Mouse (Mus musculus) brain, embryonic 18.5 days (tissue): ENCODE data around the gene Cpz.

ENCODE experiments used
- DNase-seq: peaks from one replicate; pipeline ENCODE4 v3.0.0-alpha.2; 2012; ENCODE audit warnings: low read depth, low spot score

Cpz gene

DNA sequence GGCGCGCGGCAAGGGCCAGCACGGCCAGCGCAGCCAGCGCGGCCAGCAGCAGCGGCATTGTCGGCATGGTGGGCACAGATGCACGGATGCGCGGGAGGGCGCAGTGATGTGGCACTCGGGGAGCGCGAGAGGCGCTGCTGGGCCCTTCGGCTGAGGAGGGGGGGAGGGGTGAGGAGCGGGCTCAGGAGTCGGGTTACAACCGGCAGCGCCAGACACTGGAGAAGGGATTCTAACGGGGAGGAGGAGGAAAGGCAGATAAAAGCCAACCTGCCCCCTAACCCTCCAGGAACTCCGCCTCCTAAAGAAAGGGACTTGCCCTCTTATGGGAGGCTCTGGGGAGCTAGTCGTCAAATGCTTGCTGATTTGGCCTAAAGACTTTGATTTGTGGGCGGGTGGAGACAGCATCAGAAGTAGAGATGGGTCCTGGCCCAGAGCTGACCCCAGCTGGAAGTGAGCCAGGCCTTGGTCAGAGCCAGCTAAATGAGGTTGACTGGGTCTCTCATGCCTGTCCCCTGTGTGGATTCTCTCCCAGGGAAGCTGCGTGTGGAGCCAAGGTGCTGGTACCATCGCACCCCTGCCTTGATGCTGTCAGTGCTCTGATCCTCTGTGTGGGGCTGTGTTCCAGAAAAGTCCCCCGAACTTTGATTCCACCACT is at the start of gene Cpz:
Cpz (minus strand) TSS at position 230 of the 655 bp plus-strand sequence.
- DNase-seq, result no peak

DNA sequence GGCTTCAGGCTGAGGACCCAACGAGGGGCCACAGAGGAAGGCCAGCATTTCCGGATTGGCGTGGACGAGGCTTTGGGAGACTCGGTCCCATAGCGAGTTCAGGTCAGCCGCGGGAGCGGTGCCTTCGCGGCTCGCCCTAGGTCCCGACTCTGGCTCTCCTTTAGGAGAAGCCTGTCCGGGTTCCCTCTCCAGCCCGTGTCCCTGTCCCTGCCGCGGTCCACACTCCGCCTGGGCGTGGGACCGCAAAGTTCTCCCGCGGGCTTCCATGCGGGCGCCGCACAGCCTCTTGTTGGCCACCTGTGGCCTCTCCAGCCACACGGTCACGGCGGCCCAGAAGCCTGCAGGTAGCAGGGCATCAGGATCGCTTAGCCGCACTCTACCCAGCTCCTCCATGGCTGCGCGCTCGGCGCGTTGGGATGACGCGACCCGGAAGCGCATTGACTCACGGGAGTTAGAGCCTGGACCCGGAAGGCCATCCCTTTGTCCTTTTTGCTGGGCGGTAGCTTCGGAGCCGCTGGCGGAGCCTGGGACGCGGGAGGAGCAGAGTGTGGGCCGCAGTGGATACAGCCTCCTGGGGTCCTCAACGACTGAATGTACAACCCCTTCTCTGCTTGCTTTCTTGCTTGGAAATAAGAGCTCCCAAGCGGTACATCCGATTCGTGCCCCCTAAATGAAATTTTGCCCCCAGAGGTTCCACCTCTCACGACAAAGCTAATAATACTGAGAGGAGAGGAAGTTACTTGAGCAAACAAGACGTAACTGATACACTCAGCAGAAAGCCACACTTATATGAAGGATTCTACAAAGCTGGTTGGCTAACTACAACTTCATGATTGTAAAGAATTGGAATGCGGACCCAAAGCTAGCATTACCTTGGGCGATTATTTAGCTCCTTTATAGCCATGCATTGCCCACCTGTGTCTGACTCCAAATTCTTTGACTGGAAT is 49.4 kb upstream of the Cpz start, which contains the start of gene Trmt44:
Trmt44 (minus strand) TSS at position 418 of the 947 bp plus-strand sequence.
- peak; percentile 78 for DNase-seq

DNA sequence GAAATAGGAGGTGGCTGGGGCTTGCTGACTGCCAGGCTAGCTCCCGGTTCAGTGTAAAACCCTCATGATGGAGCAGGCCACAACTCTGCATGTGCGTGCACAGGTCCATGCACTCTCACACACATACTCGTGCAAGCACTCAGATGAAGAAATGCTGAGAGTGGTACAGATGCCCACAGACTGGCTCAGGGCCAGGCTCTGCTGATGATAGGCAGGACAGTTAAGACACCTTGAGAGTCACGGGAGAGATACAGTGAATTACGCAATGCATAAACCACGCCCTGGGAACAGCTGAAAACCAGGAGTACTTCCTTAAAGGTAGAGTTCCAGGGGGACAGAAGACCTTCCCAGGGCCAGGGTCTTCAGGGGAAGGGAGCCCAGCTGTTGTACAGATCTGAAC is 46.0 kb upstream of the Cpz start:
- DNase-seq, result no peak

DNA sequence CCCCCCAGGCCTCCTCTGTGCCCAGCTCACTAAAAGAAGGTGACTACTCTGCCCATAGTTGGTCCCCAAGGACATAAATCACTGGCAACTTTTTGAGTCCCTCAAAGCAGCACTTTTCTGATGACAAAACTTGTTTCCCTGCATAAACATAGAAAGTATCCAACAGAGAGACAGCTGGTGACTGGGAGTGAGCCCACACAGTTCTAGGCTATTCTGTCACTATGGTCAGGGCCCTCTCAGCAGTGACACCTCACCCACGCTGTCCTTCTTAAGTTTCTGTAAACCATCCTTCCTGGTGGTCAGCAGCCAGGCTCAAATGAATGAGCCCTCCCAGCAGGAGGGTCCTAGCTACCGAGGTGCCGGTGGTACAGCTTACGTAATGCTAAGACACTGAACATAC is 41.1 kb upstream of the Cpz start:
- no peak for DNase-seq

DNA sequence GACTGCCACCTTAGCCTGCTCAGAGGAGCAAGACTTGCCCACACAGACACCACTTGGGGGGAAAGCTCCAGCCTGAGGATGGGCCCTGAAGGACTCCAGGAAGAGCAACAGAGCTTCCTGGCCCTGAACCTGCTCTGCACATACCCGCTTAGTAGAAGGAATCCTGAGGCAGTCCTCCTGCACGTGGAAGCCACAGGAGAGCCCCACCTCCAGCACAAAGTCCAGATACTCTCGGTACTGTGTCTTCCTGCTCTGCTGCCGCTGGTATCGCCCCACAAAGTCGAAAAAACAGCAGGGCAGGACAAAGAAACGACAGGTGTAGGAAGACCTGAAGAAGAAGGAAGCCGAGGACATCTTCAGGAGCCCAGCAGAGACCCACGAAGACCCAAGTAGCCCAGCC is 39.7 kb upstream of the Cpz start:
- no peak for DNase-seq

DNA sequence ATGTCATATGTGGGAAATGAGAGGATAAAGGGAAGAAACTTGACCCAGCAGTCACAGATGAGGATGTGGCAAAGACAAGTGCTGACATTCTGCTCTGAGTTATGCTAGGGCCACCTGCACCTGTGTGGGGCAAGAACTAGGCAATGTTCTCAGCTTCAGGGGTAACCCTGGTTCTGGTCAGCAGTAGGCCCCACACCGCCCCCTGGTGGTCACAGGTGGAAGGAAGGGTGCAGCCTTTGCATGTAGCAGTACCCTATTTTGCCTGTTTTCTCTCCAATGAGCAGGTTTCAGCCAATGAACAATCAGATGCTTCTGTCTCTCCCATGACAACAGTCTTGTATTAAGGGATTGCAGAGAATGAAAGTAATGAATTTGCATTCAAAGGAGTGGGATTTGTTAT is 38.0 kb upstream of the Cpz start:
- DNase-seq, result no peak

DNA sequence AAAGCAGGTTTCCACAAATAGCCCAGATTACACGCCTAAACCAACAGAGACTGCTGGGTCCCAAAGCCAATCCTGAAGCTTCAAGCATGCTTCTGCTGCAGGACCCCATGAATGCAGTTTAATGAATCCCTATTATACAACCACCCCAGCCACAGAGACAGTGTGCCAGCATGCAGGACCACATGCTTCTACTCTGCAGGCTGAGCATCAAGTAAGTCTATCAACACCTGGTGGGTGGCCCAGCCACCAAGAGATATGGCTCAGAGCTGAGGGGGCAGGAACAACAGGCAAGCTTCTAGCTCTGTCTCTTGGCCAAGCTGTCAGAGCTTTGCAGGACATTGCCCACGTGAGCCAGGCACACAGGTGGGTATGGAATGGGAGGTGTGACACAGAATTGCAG is 37.1 kb upstream of the Cpz start:
- no peak for DNase-seq

DNA sequence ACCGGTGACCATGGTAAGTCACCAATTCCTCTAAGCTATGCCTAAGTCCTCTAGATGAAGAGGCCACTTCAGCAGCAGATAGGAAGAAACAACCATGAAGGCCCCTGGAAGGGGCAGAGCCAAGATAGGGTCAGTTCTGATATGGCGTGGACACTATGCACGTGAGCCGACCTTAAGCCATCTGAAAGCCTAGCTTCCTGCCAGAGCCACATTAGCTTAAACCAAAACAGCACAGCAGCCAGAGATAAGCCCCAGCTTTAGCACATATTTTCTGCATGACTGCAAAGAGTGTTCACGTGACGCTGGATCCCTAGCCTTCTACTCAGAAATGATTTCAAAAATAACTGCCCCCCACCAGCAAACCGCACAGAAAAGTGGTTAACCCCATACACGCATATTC is 33.9 kb upstream of the Cpz start:
- DNase-seq, result no peak

DNA sequence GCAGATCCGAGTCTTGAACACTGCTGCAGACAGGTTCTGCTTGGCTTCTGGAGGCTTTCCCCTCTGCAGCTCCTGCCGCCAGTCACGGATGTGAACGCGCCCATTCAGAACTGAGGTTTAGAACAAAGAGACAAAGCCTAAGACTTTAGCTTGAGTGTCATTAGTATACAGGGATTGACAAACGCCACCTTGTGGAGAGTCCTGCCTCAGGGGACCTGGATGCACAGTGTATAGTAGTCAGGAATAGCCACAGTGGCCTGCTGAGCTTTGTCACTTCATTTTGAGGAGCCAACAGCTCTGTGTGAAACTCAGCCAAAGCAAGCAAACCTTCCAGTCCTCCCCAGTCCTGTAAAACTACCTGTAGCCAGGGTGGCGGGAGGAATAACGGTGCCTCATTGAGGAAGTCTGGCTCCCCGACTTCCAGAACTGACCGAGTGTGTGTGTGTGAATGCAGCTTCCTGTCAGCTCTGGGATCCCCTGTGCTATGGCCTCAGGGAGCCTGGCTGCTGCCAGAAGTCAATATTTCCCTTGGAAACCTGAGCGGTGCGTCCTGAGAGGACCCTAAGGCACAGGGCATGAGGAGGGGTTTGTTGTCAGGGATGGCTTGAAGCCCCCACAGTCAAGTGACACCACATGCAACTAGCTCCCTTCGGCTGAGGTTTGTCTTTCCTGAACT is 32.6 kb upstream of the Cpz start:
- DNase-seq, result no peak

DNA sequence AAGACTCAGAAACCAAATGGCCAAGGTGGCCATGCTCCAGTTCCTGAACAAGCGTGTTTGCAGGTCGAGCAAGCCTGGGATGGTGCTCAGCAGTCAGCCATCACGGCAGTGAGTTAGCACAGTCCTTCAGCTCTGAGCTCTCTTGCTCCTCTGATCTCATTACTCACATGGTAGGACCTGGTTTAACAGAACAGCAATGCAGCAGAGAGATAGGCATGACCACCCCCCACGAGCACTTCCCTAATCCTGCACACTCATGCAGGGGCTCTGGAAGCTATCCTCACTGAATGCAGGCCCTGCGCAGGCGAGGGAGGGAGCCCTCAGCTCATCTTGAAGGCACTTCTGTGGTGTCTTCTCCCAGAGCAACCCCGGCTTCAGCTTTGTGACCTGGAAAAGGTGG is 30.9 kb upstream of the Cpz start:
- no peak for DNase-seq

DNA sequence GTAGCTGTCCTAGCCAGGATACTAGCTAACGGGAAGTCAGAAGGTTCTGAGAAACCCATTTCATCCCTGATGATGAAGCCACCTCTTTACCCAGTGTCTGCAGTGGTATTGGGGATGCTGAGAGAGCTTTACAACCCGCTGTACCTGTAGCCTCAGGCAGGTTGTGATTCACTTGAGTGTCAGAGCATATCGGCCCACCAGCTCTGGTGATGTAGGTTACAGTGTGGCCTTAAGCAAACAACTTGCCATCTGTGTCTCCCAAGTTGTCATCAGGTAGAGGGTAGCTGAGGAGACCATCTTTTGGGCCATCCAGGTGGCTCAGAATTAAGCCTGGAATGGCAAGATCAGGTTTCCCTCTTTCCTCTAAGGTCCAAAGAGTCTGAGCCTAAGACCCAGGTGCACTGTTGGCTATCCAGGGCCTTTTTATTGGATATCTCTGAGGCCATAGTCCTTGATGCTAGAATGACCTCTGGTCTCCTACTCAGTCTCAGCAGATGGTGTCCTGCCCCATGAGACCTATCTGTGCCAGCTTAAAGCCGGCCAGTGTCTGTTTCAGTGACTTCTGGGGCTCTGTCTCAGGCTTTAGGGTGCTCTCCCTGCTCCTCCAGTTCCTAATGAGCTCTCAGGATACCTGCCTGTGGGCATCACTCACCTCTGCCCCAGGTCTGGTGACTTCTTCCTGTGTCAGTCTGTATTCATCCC is 27.5 kb upstream of the Cpz start:
- no peak for DNase-seq

DNA sequence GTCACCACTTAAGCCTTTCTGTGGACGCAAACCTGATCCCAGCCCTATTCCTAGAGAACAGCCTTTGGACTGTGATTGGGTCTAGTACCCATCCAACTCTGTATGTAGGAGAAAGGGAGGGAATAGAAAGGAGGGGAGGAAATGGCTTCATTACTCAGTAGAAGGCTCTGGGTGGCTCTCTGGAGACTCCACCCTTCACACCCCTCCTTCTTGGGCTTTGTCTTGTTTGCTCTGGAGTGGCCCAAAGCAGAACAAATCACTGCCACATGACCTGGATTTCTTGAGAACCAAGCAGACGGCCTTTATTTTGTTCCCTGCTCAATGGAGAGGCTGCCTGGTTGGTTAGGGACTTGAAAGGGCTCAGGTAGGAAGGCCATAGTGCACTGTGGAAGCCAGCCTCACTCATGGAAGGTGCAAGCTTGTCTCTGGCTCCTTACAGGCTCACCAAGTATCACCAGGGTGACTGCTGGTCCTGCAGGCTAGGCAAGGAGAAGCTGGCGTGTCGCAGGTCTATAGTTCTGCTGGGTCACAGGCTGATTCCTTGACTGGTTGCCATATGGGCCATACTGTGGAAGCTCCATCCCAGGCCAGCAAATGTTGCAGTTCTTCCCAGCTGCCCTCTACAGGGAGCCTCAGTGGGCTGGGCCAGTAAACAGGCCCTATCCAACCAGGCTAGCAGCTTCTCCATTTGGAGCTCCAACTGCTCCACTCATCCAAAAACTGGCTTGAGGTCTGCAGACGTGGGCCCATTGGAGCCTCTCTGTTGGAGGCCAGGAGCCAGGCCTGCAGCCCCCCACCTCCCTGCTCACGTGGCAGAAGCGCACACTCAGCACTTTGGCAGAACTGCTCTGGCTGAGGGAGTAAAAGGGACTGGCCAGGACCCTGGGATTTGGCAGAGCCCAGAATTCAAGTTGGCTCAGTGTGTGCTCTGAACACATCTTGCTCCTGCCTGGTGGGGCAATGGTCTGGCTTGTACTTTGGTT is 26.6 kb upstream of the Cpz start:
- no peak for DNase-seq

DNA sequence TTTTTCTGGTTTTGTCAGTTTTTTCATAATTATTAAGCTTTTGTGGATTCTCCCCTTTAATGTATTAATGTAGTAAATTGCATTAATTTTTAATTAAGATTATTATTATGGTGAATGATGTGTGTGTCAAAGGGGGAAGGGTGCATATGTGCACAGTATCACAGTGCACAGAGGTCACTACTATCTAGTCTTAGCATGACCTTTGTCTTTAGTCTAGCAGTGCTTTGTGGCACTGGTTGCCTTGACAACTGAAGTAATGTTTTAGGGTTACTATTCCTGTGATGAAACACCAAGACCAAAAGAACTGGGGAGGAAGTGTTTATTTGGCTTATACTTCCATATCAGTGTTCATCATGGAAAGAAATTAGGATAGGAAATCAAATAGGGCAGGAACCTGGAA is 20.6 kb upstream of the Cpz start:
- DNase-seq, result no peak

DNA sequence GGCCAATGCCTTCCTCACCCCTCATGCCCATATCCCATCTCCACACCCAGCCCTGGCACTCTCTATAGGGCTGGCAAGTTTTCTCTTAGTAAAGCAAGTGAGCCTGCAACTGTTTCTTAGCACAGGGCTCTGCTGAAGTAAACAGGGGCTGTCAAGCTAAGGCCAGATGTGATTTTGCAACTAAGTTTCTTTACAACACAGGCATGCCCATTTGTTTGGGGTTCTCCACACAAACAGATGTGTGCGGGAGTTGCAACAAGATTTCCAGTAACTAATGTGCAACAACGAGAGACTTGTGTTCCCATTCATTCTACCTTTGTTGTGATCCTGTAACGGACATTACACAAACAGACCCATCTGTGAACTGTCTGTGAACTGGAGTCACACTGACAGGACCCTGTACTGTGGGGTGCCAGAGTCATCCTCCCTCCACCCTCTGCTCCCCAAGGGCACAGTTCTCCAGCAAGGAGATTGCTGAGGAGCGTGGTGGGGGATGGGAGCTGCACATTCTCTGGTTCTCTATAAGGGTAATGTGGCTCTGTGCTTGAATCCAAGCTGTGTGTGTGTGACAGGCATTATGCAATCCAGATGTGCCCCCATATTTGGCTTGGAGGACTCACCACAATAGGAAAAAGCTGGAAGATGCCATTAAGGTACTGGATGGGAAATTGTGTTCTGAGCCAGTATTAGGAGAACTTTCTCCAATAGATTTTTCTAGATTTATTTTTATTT is 15.7 kb upstream of the Cpz start:
- no peak for DNase-seq

DNA sequence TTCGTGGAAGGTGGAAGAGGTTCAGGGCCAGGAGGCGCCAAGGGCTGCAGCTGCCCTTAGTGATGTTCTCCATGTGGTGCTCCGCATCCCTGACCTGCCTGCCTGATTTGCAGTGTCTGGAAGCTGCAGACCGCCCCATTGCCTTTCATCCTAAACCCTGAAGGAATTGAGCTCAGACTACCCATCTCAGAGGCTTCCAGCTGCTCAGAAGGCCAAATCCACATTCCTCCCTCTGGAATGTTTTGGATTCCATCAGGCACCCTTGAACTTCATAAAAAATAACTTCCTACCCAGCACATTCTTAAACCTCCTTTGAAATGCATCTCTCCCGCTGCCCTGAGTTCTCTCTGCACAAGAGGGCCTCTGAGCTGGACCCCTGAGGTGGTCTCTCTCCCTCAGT is 15.1 kb upstream of the Cpz start:
- DNase-seq, result no peak

DNA sequence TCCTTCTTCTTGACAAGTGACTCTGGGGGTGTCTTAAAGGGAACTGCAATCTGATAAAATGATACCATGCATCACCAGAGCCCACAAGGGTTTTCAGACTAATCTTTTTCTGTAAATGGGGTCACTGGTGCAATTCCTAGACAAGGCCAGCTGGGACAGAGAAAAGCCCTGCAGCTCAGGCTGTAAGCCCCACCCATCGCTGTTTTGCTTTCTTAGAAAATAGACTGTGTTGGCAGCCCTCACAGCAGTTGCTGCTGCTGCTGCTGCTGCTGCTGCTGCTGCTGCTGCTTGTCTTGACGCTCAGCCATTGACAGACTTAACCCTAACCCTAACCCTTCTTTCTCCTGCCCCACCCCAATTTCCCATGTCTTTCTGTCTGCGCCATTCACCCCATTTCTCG is 14.1 kb upstream of the Cpz start:
- no peak for DNase-seq

DNA sequence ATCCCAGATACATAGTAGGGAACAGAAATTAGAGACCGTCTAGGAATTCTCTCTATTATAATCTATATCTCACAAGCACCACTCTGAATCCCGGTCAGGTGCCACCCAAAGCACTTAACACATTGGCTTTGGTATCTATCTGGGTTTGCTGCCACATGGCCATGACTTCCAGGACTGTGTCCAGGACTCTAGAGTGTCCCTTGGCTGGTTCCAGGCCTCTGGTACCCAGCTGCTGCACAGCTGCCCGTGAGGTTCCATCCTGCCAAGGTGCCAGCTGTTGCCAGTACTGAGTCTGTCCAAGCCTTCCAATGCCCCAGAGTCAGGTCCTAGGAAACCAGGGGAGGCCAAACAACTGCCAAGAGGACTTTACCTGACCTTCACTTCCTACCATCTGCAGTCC is 12.5 kb upstream of the Cpz start:
- no peak for DNase-seq

DNA sequence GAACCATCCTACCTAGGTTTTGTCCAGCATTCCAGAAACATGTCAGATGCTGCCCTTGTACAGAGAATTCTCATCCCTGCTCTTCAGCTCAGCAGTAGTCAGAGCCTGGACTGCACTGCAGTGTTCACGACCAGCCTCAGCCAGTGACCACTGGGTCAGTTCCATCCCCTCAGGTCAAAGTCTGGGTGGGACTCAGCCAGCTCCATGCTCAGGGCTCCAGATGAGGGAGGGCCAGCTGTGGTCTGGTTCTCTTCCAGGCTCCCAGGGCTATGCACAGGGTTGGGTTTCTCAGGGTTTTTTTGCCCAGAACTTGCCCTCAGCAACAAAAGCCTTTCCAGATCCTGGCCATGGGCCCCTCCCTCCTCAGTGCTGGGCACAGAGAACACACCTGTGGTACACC is 12.0 kb upstream of the Cpz start:
- no peak for DNase-seq

DNA sequence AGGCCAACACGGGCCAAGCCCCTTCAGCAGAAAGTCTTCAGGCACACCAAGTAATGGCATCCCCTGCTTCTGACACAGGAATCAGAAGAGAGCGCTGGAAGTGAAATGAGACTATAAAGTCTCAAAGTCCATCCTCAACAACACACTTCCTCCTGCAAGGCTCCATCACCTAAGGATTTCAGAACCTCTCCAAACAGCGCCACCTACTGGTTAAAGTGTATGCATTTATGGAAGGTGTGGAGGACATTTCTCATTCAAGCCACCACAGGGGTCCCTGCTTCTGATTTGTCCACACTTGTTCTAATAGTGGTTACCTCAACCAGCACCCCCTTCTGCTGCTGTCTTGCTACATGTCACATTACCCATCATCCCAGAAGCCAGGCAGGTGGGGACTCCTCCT is 10.8 kb upstream of the Cpz start:
- DNase-seq, result no peak

DNA sequence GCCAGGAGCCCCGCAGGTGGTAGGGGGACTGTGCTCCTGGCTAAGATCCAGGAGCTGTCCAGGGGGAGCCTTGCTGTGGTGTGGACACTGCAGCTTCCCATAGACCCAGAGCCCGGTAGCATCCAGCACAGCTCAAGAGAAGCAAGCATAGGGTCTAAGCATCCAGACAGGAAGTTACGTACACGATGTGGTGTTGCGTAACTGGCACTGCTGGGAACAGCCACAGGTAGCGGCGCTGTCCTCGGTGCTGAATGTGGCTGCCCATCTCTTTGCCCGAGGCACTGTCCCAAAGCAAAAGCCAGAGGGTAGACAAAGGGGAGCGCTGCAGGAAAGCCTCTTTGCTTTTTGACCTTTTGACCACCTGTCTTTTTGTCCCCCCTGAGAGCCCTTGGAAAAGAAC is 6.1 kb upstream of the Cpz start:
- no peak for DNase-seq
